Mouse (Mus musculus): Measurements from ENCODE around the gene Ppil6.

Gene Ppil6

DNA sequence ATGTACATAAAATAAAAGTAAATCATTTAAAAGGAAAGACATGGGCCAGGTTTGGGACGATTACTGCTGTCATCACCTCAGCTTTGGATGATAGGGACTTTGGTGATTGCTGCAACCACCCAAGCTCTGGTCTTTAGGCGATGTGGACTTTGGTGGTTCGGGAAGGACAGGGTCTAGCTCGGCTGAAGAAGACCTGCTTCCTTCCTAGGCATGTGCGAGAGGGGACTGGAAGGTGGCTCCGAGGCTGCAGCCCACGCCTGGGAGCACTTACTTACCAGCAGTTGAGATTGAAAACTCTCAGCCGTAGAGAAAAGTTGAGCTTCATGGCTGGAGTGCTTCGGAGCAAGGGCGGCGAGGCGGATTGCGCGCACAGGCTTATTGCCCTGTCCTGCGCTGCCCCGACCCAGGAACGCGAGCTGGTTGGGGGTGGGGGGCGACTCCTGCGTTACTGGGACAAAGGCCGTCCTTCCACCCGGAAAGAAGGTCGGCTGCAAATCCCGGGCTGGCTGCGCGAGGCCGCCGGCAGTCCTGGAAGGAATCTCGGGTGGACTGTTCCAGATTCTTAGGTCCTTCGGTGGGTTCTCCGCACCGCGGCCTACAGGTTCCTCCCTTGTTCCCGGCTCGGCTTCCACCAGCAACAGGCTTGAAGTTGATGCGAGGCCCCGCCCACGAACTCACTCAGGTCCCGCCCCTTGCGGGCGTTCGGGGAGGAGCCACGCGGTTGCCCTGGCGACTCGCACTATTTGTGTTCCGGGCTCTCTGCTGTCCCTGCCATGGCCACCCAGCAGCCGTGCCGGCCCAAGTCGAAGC, at the start of gene Ppil6, which contains the start of gene Smpd2:
Gene Ppil6, plus strand, starts transcription at position 732 of the 810 bp plus-strand sequence.
Gene Smpd2, minus strand, starts transcription at position 662 of the 810 bp plus-strand sequence.
- peak; percentile 89 for DNase-seq (ENCODE audit: low spot score)

DNA sequence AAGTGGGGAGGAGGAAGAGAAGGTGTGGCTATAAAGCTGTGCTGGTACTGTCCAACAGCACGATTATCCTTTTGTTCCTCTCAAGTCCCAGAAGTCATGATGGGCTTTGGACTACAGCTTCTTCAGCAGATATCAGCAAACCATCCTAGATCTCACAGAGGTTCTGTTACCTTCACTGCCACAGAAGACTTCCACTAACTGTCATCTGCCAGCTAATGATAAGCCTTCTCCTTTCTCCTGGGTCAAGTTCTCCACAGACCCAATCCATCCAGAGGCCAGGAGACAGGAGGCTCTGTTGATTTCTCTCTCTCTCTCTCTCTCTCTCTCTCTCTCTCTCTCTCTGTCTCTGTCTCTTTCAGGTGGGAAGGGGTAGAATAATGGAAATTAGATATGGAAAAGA, 42.0 kb upstream of the Ppil6 start:
- DNase-seq (ENCODE audit: low spot score): no peak

DNA sequence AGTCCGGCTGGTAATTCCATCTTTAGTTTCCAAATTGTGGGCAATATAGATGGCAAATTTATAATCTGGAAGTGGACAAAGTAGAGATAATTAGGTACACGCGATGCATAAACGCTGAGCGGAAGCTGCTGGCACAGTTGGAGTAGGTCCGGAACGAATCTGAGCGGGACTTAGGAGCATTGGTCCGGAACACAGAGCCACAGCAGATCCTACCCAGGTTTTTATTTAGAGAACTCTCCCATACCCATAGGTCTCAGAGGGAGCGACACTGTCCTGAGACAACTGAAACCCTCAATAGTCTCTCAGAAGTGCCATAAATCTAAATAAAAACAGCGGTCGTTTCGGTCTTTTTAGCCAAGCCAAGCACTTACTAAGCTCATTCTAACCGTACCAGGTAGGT, 40.6 kb upstream of the Ppil6 start:
- DNase-seq (ENCODE audit: low spot score): peak; percentile 15

DNA sequence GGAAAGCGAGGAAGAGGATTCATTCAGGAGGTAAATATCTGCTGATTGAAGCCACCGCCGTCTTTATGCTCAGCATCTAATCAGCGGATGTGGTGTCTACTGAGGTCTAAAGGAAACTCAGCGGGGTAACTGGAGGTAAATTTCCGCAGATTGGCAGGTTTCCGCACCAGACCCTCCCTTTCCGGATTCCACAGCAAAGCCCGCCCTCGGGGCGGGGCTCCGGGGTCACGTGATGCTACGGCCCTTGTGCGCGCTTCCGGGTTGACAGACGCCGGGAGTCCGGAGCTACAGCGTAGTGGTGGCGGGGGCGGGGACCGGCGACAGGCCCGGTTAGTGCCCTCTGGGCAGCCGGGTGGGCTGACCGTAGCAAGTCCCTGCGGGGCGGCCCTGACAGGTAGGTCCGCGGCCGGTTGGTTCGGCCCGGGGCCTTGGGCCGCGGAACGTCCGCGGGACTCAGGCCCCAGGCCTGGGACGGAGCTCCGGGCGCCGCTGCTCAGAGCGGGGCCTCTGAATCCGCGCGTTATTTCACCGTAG, 40.0 kb upstream of the Ppil6 start, which contains the start of gene Zbtb24:
Gene Zbtb24, plus strand, starts transcription at position 247 of the 534 bp plus-strand sequence.
- peak; percentile 97 for DNase-seq (ENCODE audit: low spot score)

DNA sequence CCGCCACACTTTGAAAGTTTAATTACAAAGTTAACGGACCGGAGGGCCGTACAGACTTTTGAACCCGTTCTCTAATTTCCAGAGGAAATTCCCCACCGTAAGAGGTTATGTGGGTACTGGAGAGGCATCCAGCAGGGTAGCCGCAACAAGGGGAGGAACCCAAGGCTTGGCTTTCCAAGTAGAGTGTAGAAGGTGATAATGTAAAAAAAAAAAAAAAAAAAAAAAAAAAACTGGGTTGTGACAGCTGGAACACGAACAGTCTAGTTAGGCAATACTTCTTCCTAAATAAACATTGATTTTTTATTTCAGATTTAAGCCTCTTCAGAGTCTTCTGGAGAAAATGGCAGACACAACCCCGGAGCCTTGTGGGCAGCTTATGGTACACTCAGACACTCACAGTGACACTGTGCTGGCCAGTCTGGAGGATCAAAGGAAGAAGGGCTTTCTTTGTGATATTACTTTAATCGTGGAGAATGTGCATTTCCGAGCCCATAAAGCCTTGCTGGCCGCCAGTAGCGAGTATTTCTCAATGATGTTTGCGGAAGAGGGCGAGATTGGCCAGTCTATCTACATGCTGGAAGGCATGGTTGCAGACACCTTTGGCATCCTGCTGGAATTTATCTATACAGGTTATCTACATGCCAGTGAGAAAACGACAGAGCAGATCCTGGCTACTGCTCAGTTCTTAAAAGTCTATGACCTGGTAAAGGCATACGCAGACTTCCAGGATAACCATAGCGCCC, 39.3 kb upstream of the Ppil6 start:
- DNase-seq (ENCODE audit: low spot score): no peak

DNA sequence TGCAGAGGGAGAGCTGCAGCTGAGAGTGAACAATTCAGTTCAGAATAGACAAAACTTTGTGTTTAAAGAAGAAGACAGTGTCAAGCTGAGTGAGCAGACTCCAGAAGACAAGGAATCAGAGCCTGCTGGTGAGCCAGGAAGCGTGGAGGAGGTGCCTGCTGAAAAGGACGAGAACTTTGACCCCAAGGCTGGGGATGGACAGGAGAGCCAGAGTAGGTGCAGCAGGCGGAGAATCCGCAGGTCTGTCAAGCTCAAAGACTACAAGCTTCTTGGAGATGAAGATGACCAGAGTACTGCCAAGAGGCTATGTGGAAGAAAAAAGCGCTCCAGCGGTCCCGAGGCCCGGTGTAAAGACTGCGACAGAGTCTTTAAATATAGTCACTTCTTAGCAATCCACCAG, 38.6 kb upstream of the Ppil6 start:
- DNase-seq (ENCODE audit: low spot score): no peak

DNA sequence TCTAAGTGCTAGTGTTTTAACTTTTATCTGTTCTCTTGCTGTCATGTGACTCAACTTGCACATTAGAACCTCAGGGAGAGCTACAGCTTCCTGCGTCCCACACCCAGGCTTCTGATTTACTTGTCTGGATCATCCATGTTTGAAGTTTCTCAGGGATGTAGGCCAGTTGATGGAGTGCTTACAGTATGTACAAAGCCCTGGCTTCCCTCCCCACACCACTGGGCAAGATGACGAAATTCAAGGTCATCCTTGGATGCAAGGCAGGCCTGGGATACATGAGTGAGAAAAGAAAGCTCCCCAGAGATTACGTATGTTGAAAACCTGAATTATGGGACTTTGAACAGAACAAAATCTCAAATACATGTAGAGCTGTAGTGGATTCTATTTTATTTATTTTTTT, 37.4 kb upstream of the Ppil6 start:
- DNase-seq (ENCODE audit: low spot score): no peak

DNA sequence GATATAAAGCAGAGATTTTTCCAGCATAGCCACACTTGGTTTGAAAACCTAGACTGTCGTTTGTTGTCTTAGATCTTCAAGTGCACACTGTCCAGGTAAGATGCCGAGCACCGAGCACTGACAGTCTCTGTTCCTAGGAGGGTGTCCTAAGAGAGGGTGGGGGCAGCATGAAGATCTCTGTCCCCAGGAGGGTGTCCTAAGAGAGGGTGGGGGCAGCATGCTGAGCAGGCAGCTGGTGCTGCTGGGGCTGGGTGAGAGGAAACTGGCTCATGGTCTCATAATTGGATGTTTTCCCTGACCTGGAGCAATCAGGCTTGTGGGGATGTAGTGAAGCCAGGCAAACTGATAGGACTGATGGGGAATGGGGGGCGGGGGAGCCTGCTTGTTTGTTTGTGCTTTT, 30.2 kb upstream of the Ppil6 start:
- no peak for DNase-seq (ENCODE audit: low spot score)

DNA sequence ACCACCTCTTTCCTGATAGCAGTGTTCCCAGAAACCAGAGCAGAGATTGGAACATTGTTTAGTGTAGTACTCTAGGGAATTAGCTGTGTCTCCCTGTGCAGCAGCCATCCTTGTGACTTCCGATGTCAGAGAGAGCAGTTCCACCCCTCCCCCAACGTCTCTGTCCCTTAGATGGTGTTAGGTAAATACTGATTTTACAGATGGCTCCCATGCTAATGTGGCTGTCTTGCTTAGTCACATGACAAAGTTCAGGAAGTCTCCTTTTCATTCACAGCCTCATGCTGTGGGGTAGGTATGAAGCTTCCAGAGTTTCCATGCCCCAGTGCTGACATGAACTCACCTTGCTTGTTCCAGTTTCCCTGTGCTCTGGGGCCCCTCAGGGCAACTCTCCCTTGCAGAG, 29.7 kb upstream of the Ppil6 start:
- no peak for DNase-seq (ENCODE audit: low spot score)

DNA sequence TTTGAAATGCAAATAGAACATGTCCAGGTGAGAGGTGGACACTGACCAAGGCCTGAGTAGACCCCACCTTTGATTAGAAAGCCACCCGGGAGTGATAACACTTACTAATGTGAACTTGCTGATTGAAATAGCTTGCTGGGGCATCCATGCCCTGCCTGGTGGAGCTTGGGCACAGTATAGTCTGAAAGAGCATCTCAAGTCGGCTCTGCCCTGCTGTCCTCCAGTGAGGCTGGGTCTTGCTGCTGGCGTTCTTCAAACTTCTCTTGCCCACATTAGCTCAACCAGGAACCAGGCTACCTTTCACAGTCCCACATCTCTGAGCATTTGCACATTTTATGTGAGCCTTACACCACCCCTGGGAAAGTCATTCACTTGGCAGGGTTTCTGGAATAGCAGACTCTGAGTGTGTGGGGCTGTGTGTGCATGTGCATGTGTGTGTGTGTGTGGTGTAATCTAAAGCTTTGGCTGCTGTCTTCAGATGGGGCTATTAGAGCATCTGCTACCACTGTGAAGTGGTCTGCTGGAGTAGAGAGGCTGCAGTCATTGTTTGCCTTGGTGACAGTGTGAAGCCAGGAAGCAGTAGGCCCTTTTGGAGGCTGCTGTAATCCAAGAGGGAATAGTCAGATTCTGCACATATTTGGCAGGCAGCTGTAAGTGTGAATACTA, 29.0 kb upstream of the Ppil6 start:
- no peak for DNase-seq (ENCODE audit: low spot score)

DNA sequence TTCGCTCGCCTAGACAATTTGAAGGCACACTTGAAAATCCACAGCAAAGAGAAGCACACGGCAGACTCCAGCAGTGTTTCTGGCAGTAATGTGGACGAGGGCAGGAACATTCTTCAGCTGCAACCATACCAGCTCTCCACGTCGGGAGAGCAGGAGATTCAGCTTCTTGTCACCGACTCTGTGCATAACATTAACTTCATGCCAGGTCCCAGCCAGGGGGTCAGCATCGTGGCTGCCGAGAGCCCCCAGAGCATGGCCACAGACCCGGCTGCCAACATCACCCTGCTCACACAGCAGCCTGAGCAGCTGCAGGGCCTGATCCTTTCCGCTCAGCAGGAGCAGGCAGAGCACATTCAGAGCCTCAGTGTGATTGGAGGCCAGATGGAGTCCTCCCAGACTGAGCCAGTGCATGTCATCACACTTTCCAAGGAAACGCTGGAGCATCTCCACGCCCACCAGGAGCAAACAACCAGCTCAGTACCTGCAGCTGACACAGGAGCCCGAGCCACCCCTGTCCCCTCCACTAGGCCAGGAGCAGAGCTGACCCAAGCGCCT, 25.8 kb upstream of the Ppil6 start:
- no peak for DNase-seq (ENCODE audit: low spot score)

DNA sequence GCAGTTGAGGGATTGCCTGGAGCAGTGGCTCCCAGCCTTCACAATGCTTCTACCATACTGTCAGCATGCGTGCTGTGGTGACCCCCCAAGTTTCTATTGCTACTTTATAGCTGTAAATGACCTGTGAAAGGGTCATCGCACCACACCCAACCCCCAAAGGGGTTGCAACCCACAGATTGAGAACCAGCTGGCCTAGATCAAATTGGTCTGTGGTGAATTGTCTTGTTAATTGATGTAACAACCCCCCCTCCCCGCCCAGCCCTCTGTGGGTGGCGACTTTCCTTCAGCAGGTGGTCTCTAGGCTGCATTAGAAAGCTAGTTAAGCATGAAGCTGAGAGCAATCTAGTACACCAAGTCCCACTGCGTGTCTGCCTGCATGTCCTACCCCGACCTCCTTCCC, 22.9 kb upstream of the Ppil6 start:
- no peak for DNase-seq (ENCODE audit: low spot score)

DNA sequence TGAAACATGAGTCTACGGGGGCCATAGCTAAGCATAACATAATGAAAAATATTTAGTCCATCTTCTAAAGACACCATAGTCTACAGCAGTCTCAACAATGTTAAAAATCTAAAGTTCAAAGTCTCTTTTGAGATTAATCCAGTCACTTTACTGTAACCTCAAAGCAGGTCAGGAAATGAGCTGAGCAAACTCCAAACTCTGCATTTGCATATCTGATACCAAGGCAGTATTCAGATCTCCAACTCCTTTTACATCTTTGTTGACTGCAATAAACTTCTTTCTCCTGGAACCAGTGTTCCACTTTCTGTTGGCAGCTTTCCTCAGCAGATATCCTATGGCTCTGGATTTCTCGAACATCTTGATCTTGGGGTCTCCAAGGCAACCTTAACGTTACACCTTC, 19.5 kb upstream of the Ppil6 start:
- DNase-seq (ENCODE audit: low spot score): no peak

DNA sequence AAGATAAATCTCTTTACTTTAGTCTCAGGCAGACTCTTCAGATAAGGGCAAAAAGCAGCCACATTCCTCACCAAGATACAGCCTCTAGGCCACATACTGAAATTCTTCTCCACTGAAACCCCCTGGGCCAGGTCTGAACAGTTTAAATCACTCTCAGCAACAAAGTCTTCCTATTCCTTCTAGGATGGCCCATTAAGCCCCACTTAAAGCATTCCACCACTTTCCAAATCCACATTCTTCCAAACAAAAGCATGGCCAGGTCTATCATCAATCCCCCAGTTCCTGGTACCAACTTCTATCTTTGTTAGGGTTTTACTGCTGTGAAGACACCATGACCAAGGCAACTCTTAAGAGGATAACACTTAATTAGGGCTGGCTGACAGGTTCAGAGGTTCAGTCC, 17.7 kb upstream of the Ppil6 start:
- no peak for DNase-seq (ENCODE audit: low spot score)

DNA sequence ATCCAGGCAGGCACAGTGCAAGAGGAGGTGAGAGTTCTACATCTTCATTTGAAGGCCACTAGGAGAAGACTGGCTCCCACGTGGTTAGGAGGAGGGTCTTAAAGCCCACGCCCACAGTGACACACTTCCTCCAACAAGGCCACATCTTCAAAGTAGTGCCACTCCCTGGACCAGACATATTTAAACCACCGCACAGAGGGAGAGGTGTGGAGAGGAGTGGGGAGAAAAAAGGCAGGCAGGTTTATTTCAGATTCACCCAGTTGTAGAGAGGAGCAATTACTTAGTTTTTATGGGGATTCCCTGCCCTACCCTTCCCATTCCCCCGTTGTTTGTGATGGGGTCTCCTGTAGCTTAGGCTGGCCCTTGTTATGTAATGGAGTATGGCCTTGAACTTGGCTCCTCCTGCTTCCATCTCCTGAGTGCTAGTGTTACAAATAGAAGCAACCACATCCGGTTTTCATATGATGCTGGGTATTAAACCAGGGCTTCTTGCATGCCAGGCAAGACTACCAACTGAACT, 17.2 kb upstream of the Ppil6 start:
- peak; percentile 75 for DNase-seq (ENCODE audit: low spot score)

DNA sequence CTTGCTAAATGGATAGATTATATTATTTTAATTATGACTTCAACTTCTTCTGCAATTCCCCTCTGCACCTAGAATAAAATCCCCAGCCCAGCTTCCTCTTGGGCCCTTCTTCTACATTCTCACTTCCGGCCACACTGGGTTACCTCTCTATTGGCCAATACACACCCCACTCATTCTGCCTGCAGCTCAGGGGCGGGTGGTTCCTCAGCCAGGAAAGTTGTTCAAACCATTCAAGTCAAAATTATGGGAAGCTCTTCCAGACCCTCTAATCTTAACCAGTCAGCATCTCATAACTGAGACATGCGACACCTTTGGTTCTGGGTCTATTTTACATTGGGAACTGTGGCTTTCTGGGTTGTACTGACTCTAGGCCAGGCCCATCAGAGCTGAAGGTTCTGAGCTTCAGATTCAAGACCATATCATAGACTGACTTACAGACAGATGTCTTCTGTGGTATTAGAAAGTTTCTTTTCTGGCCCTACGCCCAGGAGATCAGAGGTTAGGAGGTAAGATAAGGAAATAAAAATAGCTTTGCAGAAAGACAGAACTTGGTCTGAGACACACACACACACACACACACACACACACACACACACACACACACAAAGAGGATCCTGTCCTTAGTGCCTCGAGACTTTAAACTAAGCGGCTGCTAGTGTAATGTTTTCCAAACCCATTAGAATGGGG, 16.3 kb upstream of the Ppil6 start:
- peak; percentile 64 for DNase-seq (ENCODE audit: low spot score)

DNA sequence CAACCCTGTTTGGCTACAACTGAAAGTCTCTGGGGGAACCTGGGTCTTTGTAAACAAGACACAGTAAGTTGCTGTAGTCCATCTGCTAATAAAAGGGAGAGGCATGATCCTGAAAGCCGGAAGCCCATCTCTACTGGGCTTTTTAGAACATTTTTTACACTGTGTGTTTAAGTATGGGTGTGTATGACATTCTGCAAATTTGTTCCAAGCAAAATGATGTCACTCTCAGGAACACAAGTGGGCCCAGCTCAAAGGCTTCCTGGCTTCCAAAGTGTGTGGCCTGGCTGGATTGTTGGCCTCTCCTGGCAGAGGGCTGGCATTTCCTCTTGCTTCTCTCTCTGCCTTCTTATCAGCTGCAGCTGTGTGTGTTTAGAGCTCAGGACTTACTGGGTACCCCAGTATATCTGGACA, 15.3 kb upstream of the Ppil6 start:
- no peak for DNase-seq (ENCODE audit: low spot score)

DNA sequence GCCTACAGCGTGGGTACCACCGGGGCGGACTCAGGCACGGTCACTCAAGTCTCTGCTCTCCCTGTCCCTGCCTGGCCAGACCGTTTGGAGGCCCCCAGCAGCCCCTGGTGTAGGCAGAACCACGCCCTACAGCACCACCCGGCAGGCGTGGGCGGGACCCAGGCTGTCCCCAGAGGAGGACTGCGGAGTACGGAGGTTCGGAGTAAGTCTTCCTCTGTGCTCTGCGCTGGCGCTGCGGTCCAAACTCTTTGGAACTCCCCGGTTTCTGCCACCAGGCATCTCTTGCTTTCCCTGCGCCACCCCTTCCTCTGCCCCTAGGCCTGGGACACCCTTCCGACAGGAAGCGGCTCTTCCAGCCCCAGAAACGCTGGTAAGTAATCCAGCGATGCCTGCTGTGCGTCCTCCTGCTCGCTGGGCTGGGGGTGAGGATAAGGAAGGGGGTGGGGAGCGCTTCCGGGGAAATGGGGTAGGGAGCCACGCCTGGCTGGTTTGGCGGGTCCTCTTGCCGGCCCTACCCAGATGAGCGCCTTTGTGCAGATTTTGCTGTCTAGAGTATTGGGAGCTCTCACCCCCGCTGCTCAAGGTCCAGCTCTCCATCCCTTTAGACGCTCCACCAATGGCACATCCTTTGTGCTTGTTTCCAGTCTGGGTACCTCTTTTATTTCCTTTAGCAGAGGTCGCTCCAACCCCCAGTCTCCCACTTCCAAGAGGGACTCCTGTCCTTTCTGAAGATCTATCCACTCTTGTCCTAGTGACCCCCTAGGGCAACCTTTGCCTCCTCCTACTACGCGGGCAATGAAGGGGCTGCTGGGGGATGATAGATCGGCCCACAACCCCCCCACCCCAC, 13.8 kb upstream of the Ppil6 start, which contains the start of gene Mical1:
Gene Mical1, plus strand, starts transcription at position 144 of the 847 bp plus-strand sequence.
- DNase-seq (ENCODE audit: low spot score): peak; percentile 73

DNA sequence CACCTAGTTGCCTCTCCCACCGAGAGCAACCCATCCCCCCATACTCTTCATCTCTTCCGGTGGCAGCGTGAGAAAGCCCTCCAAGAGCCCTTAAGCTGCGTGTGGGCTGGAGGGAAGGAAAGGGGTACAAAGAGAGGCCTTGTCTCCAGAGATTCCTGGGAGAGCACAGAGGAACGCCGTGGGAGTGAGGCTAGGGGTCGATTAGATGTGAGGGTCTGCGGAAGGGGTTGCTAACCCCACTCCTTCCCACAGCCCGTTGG, 13.3 kb upstream of the Ppil6 start:
- peak; percentile 63 for DNase-seq (ENCODE audit: low spot score)
